Mouse (Mus musculus): ENCODE data around the gene Klc1. TPM values are rescaled to one million over a fixed set of nuclear protein-coding genes. Genes with fewer than 3 reads are reported as not detected.

The Klc1 gene
- polyA plus RNA-seq, 1 experiment from 2014 or later = 116 TPM

GRCm38 (mm10) chr12:111750739-111751138 is 7.9 kb upstream of the Klc1 start:
- no peak for DNase-seq (ENCODE audit: low spot score)
- no peak overlapping the region for H3K27ac ChIP-seq
- H3K9me3 ChIP-seq = no peaks in the 10 kb centered on the region
- 90% methylated on average over 3 of the region's 3 CpGs for WGBS
- no peaks in the 10 kb centered on the region for H3K36me3 ChIP-seq
- peaks cover 30% of the 10 kb centered on the region for H3K4me1 ChIP-seq
- 0 out of 2 replicates have a peak, but pooled peaks cover 9% of the 10 kb centered on the region for H3K27me3 ChIP-seq (ENCODE audit: insufficient read depth, poor library complexity, severe bottlenecking)
- H3K4me3 ChIP-seq = no peak overlapping the region

- no peak for DNase-seq (ENCODE audit: low spot score)
- Histone ChIP-seq H3K4me1 (peaks cover 20% of the 10 kb centered on the region), H3K9me3 (no peaks in the 10 kb centered on the region), H3K36me3 (no peaks in the 10 kb centered on the region), H3K27ac (no peak overlapping the region), H3K4me3 (no peak overlapping the region), H3K27me3 (ENCODE audit: insufficient read depth, poor library complexity, severe bottlenecking) (0 out of 2 replicates have a peak, but pooled peaks cover 9% of the 10 kb centered on the region)
- 85% methylated on average over 6 of the region's 6 CpGs for WGBS
These were observed 6.2 kb upstream of the Klc1 start for GRCm38 (mm10) chr12:111752491-111752890.

GRCm38 (mm10) chr12:111753347-111753746 is 5.3 kb upstream of the Klc1 start:
- Histone ChIP-seq H3K27me3 (ENCODE audit: insufficient read depth, poor library complexity, severe bottlenecking) (peaks cover 9% of the 10 kb centered on the region; the same call in 1 of the 2 replicates), H3K9me3 (no peaks in the 10 kb centered on the region), H3K27ac (0 out of 2 replicates have a peak overlapping the region, but pooled peaks have one; percentile 47), H3K4me1 (peaks cover 25% of the 10 kb centered on the region), H3K4me3 (no peak overlapping the region), H3K36me3 (no peaks in the 10 kb centered on the region)
- DNase-seq (ENCODE audit: low spot score) = no peak
- WGBS = 56% methylated on average over 9 of the region's 9 CpGs

GRCm38 (mm10) chr12:111754710-111755109 is 3.9 kb upstream of the Klc1 start:
- DNase-seq (ENCODE audit: low spot score) = no peak
- Histone ChIP-seq H3K4me3 (no peak overlapping the region), H3K9me3 (no peaks in the 10 kb centered on the region), H3K27ac (no peak overlapping the region), H3K27me3 (ENCODE audit: insufficient read depth, poor library complexity, severe bottlenecking) (peaks cover 9% of the 10 kb centered on the region; the same call in 1 of the 2 replicates), H3K36me3 (no peaks in the 10 kb centered on the region), H3K4me1 (peaks cover 34% of the 10 kb centered on the region)

GRCm38 (mm10) chr12:111755231-111755630 is 3.4 kb upstream of the Klc1 start:
- Histone ChIP-seq H3K36me3 (no peaks in the 10 kb centered on the region), H3K4me1 (peaks cover 35% of the 10 kb centered on the region), H3K27me3 (ENCODE audit: insufficient read depth, poor library complexity, severe bottlenecking) (peaks cover 9% of the 10 kb centered on the region; the same call in 1 of the 2 replicates), H3K27ac (no peak overlapping the region), H3K4me3 (no peak overlapping the region), H3K9me3 (no peaks in the 10 kb centered on the region)
- no peak for DNase-seq (ENCODE audit: low spot score)
- 57% methylated on average over 2 of the region's 2 CpGs for WGBS

GRCm38 (mm10) chr12:111756082-111756697 is 2.5 kb upstream of the Klc1 start:
- 63% methylated on average over 4 of the region's 4 CpGs for WGBS
- Histone ChIP-seq H3K4me3 (no peak overlapping the region), H3K36me3 (no peaks in the 10 kb centered on the region)

GRCm38 (mm10) chr12:111756698-111757082 is 2.0 kb upstream of the Klc1 start:
- DNase-seq (ENCODE audit: low spot score) = no peak
- Histone ChIP-seq H3K4me3 (no peak overlapping the region), H3K36me3 (no peaks in the 10 kb centered on the region), H3K27ac (no peak overlapping the region), H3K27me3 (ENCODE audit: insufficient read depth, poor library complexity, severe bottlenecking) (peaks cover 9% of the 10 kb centered on the region; the same call in 1 of the 2 replicates), H3K9me3 (no peaks in the 10 kb centered on the region), H3K4me1 (peaks cover 39% of the 10 kb centered on the region)
- WGBS = 29% methylated on average over 5 of the region's 5 CpGs

More at GRCm38 (mm10) chr12:111756082-111756697, 2.5 kb upstream of the Klc1 start:
- Histone ChIP-seq H3K27ac (no peak overlapping the region), H3K27me3 (ENCODE audit: insufficient read depth, poor library complexity, severe bottlenecking) (peaks cover 9% of the 10 kb centered on the region; the same call in 1 of the 2 replicates), H3K9me3 (no peaks in the 10 kb centered on the region), H3K4me1 (peaks cover 36% of the 10 kb centered on the region)
- no peak for DNase-seq (ENCODE audit: low spot score)

- H3K27ac ChIP-seq = peak overlapping the region; percentile 98
These were observed 906 bp upstream of the Klc1 start for GRCm38 (mm10) chr12:111757561-111758325.

GRCm38 (mm10) chr12:111759176-111760061 is 770 bp downstream of the Klc1 start:
- WGBS = 3% methylated on average over 35 of the region's 35 CpGs
- Histone ChIP-seq H3K27me3 (ENCODE audit: insufficient read depth, poor library complexity, severe bottlenecking) (peaks cover 9% of the 10 kb centered on the region; the same call in 1 of the 2 replicates), H3K9me3 (no peaks in the 10 kb centered on the region), H3K36me3 (peaks cover 22% of the 10 kb centered on the region), H3K4me3 (peak overlapping the region; percentile 92), H3K4me1 (peaks cover 55% of the 10 kb centered on the region), H3K27ac (peak overlapping the region; percentile 98)
- no peak for DNase-seq (ENCODE audit: low spot score)

More at GRCm38 (mm10) chr12:111757561-111758325, 906 bp upstream of the Klc1 start:
- Histone ChIP-seq H3K9me3 (no peaks in the 10 kb centered on the region), H3K4me3 (peak overlapping the region; percentile 92), H3K4me1 (peaks cover 49% of the 10 kb centered on the region), H3K27me3 (ENCODE audit: insufficient read depth, poor library complexity, severe bottlenecking) (peaks cover 9% of the 10 kb centered on the region; the same call in 1 of the 2 replicates), H3K36me3 (peaks cover 9% of the 10 kb centered on the region)
- no peak for DNase-seq (ENCODE audit: low spot score)
- 60% methylated on average over 10 of the region's 10 CpGs for WGBS

GRCm38 (mm10) chr12:111760306-111760908 is 1.8 kb downstream of the Klc1 start:
- H3K9me3 ChIP-seq = no peaks in the 10 kb centered on the region
- peak overlapping the region; percentile 92 for H3K4me3 ChIP-seq
- peaks cover 3% of the 10 kb centered on the region; the same call in 1 of the 2 replicates for H3K27me3 ChIP-seq (ENCODE audit: insufficient read depth, poor library complexity, severe bottlenecking)
- H3K36me3 ChIP-seq = peaks cover 22% of the 10 kb centered on the region
- WGBS = 81% methylated on average over 7 of the region's 7 CpGs
- peaks cover 55% of the 10 kb centered on the region for H3K4me1 ChIP-seq
- DNase-seq (ENCODE audit: low spot score) = no peak
- no peak overlapping the region for H3K27ac ChIP-seq

GRCm38 (mm10) chr12:111762620-111763280 is 4.1 kb downstream of the Klc1 start:
- Histone ChIP-seq H3K27ac (no peak overlapping the region), H3K27me3 (ENCODE audit: insufficient read depth, poor library complexity, severe bottlenecking) (no peaks in the 10 kb centered on the region; the same call in 1 of the 2 replicates), H3K4me3 (no peak overlapping the region), H3K4me1 (peaks cover 65% of the 10 kb centered on the region), H3K9me3 (no peaks in the 10 kb centered on the region), H3K36me3 (peaks cover 26% of the 10 kb centered on the region)
- 86% methylated on average over 13 of the region's 13 CpGs for WGBS
- no peak for DNase-seq (ENCODE audit: low spot score)
